Mouse (Mus musculus) embryonic facial prominence, embryonic 12.5 days (tissue): ENCODE data around the gene Rftn1. TPM values are rescaled to one million over a fixed set of nuclear protein-coding genes. Genes with fewer than 3 reads are reported as not detected.

ENCODE experiments used
- ATAC-seq: fragments of 200-750 bp; cut with Nextera tagmentation; 2 replicates; pipeline ENCODE4 v1.8.0; 2017; ENCODE audit not compliant: insufficient number of reproducible peaks, insufficient read depth, low FRiP score, low TSS enrichment
- H3K27ac ChIP-seq: fragments of 300-500 bp; sonication (generic); 2 replicates; pipeline ENCODE4 v1.5.1; 2016; ENCODE audit warnings: mild to moderate bottlenecking
- H3K27me3 ChIP-seq: fragments of 300-500 bp; sonication (generic); 2 replicates; pipeline ENCODE4 v1.6.1; 2016; ENCODE audit warnings: mild to moderate bottlenecking, moderate library complexity
- H3K36me3 ChIP-seq: fragments of 300-500 bp; sonication (generic); 2 replicates; pipeline ENCODE4 v1.6.1; 2016; ENCODE audit warnings: mild to moderate bottlenecking
- H3K4me1 ChIP-seq: fragments of 300-500 bp; sonication (generic); 2 replicates; pipeline ENCODE4 v1.6.1; 2016
- H3K4me2 ChIP-seq: fragments of 300-500 bp; sonication (generic); replicated peaks from 2 replicates; pipeline ENCODE4 v1.6.1; 2016; ENCODE audit warnings: mild to moderate bottlenecking, moderate library complexity
- H3K4me3 ChIP-seq: fragments of 300-500 bp; sonication (generic); 2 replicates; pipeline ENCODE4 v1.5.1; 2016; ENCODE audit warnings: mild to moderate bottlenecking
- H3K9ac ChIP-seq: fragments of 300-500 bp; sonication (generic); 2 replicates; pipeline ENCODE4 v1.6.1; 2016; ENCODE audit warnings: mild to moderate bottlenecking, moderate library complexity
- H3K9me3 ChIP-seq: fragments of 300-500 bp; sonication (generic); 2 replicates; pipeline ENCODE4 v1.6.1; 2016; ENCODE audit warnings: mild to moderate bottlenecking, moderate library complexity
- WGBS: fragments of 180-500 bp; shearing (Covaris S2); methylation state at CpG from one replicate; pipeline ENCODE4 v1.1.7; 2016; 5-methylcytosine and 5-hydroxymethylcytosine counted together
- polyA plus RNA-seq: library from polyadenylated mRNA; unstranded; fragments of >200 nt; fragmentation: Nextera tagmentation; extraction: Ambion mirVana; gene quantifications from 2 replicates; pipeline ENCODE4 v1.2.1, GENCODE M21; 2016

Gene Rftn1
- polyA plus RNA-seq, 1 experiment from 2014 or later: 12.1 TPM

DNA sequence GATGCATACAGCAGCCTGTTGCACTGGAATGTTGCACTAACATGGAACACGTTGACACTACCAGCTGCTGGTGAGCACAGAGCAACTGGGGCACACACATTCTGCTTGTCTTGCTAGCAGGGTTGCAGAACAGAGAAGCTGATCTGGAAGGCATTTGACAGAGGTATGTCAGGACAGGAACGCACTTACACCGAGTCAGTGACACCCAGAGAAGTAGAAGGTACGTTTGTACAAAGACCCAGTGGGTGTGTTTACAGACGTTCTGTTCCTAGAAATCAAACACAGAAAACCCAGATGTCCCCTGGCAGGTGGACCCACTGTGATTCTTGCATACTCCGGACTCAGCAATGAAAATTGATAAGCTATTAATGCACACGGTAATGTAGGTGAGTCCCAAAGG lies 215.0 kb downstream of the Rftn1 start:
- Histone ChIP-seq H3K27ac (no peak overlapping the region), H3K36me3 (no peaks in the 10 kb centered on the region), H3K9me3 (no peaks in the 10 kb centered on the region), H3K9ac (no peak overlapping the region), H3K27me3 (no peaks in the 10 kb centered on the region), H3K4me3 (no peak overlapping the region), H3K4me1 (no peaks in the 10 kb centered on the region), H3K4me2 (no peak overlapping the region)
- ATAC-seq: no peak
- 70% methylated on average over 7 of the region's 7 CpGs for WGBS

- ATAC-seq: no peak
- Histone ChIP-seq H3K4me2 (no peak overlapping the region), H3K9me3 (no peaks in the 10 kb centered on the region), H3K27me3 (no peaks in the 10 kb centered on the region), H3K4me3 (no peak overlapping the region), H3K4me1 (no peaks in the 10 kb centered on the region), H3K27ac (no peak overlapping the region), H3K36me3 (no peaks in the 10 kb centered on the region), H3K9ac (no peak overlapping the region)
- WGBS: 83% methylated on average over 6 of the region's 6 CpGs
These were observed 215.5 kb downstream of the Rftn1 start for GRCm38 (mm10) chr17:49974996-49975395.

- H3K9me3 ChIP-seq: no peaks in the 10 kb centered on the region
- no peaks in the 10 kb centered on the region for H3K27me3 ChIP-seq
- WGBS: 88% methylated on average over 1 of the region's 1 CpGs
- H3K4me3 ChIP-seq: no peak overlapping the region
- H3K9ac ChIP-seq: no peak overlapping the region
- no peaks in the 10 kb centered on the region for H3K4me1 ChIP-seq
- no peak overlapping the region for H3K27ac ChIP-seq
- no peaks in the 10 kb centered on the region for H3K36me3 ChIP-seq
- no peak for ATAC-seq
- H3K4me2 ChIP-seq: no peak overlapping the region
These were observed 218.3 kb downstream of the Rftn1 start for GRCm38 (mm10) chr17:49972164-49972563.

DNA sequence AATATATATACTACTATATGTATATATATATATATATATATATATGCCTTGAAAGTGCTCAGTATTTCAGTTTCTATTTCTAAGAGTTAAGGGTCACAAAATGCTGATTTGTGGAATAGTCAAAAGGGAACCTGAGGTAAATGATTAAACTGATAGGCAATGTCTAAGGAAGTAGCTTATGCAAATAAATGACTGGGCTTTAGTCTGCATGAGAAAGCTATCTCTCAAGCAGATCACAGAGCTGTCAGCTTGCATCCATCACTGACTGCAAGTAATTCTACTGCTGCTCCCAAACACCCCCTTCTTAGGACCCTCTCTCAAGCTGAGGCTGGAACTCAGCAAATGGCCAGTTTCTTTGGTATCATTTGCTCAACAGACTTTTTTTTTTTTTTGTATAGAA lies 219.4 kb downstream of the Rftn1 start:
- no peaks in the 10 kb centered on the region for H3K9me3 ChIP-seq
- H3K36me3 ChIP-seq: no peaks in the 10 kb centered on the region
- no peaks in the 10 kb centered on the region for H3K27me3 ChIP-seq
- H3K4me2 ChIP-seq: no peak overlapping the region
- H3K4me1 ChIP-seq: no peaks in the 10 kb centered on the region
- no peak overlapping the region for H3K27ac ChIP-seq
- no peak overlapping the region for H3K4me3 ChIP-seq
- H3K9ac ChIP-seq: no peak overlapping the region
- no peak for ATAC-seq

DNA sequence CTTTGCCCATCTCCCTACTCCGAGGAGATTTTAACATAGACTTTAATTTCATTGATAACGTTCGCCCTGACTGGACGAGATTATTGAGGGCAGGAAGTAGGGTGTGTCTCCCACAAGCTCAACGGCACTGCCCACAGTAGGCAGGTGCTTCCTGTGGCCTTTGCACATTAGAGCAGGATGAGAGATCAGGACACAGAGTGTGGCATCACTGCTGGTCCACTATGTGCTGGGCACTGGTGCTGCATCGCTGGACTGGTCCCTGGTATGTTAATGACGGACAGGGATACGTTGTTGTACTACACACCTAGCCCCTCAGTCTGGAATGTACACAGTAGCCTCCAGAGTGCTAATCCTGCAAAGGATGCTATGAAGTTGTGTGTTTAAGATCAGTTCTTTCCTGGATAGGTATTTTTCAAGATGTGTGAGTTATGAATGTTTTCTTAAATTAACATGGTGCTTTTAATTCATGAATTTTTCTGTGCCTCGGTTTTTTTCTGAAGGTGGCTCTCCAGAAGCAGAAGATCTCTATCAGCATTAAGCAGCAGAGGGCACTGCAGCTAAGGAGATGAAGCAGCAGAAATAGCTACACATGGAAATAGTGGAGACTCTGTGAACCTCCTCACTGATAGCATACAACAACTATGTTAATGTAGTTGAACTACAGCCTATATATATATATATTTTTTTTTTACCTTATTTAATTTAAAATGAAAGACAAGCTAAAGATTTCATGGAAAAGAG lies 221.8 kb downstream of the Rftn1 start:
- H3K27me3 ChIP-seq: no peaks in the 10 kb centered on the region
- no peak overlapping the region for H3K9ac ChIP-seq
- H3K4me3 ChIP-seq: no peak overlapping the region
- no peak for ATAC-seq
- no peak overlapping the region for H3K27ac ChIP-seq
- H3K4me2 ChIP-seq: no peak overlapping the region
- WGBS: 76% methylated on average over 9 of the region's 9 CpGs
- H3K9me3 ChIP-seq: no peaks in the 10 kb centered on the region
- H3K4me1 ChIP-seq: no peaks in the 10 kb centered on the region
- H3K36me3 ChIP-seq: no peaks in the 10 kb centered on the region

- H3K27me3 ChIP-seq: no peaks in the 10 kb centered on the region
- ATAC-seq: no peak
- H3K27ac ChIP-seq: no peak overlapping the region
- no peak overlapping the region for H3K4me3 ChIP-seq
- H3K4me2 ChIP-seq: no peak overlapping the region
- no peaks in the 10 kb centered on the region for H3K9me3 ChIP-seq
- H3K9ac ChIP-seq: no peak overlapping the region
- H3K36me3 ChIP-seq: no peaks in the 10 kb centered on the region
- WGBS: 88% methylated on average over 17 of the region's 17 CpGs
- H3K4me1 ChIP-seq: no peaks in the 10 kb centered on the region
These were observed 224.4 kb downstream of the Rftn1 start for GRCm38 (mm10) chr17:49965846-49966762.

DNA sequence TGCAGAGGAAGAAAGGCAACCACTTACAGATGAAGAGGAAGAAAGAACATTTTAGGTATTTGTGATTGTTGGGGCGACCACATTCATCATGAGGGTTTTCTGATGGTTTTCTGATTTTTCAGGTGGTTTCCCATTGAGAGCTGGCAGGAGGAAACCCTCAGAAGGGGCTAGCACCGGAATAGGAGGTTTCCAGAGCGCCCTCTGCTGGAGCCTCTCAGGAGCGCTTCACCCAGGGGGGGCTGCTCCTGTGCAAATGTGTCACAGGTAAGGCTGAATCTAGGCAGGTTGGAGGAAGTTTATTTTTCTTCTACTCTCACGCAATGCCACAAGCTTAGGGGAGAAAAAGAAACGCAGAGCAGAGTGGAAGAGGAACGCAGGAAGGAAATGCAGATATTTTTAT lies 225.4 kb downstream of the Rftn1 start:
- H3K27me3 ChIP-seq: no peaks in the 10 kb centered on the region
- H3K9me3 ChIP-seq: no peaks in the 10 kb centered on the region
- H3K4me3 ChIP-seq: no peak overlapping the region
- H3K36me3 ChIP-seq: no peaks in the 10 kb centered on the region
- WGBS: 70% methylated on average over 7 of the region's 7 CpGs
- no peaks in the 10 kb centered on the region for H3K4me1 ChIP-seq
- no peak overlapping the region for H3K27ac ChIP-seq
- ATAC-seq: no peak
- no peak overlapping the region for H3K9ac ChIP-seq
- H3K4me2 ChIP-seq: no peak overlapping the region

DNA sequence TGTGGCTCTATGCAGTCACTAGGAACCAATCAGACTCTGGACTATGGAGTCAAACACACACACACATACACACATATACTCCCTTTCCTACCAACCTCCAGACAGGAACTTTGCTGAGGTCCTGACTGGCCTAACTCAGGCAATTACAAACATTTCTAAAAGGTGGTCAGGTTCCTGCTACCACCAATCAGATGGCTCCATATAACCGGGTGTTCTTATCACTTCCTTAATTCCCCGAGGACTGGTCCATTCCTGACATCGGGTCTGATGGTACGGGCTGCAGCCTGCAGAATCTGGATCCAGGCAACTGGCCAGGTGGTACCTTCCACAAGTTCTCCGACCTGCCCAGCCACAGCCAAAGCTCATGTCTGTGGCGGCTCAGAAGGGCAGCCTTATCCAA lies 226.0 kb downstream of the Rftn1 start:
- Histone ChIP-seq H3K9me3 (no peaks in the 10 kb centered on the region), H3K27ac (no peak overlapping the region), H3K27me3 (no peaks in the 10 kb centered on the region), H3K4me2 (no peak overlapping the region), H3K4me3 (no peak overlapping the region), H3K9ac (no peak overlapping the region), H3K4me1 (no peaks in the 10 kb centered on the region), H3K36me3 (no peaks in the 10 kb centered on the region)
- 89% methylated on average over 6 of the region's 6 CpGs for WGBS
- no peak for ATAC-seq

GRCm38 (mm10) chr17:49959021-49959420 lies 231.5 kb downstream of the Rftn1 start:
- no peak overlapping the region for H3K9ac ChIP-seq
- H3K9me3 ChIP-seq: no peaks in the 10 kb centered on the region
- H3K36me3 ChIP-seq: no peaks in the 10 kb centered on the region
- no peak for ATAC-seq
- H3K4me2 ChIP-seq: no peak overlapping the region
- H3K27ac ChIP-seq: no peak overlapping the region
- H3K4me1 ChIP-seq: no peaks in the 10 kb centered on the region
- H3K4me3 ChIP-seq: no peak overlapping the region
- no peaks in the 10 kb centered on the region for H3K27me3 ChIP-seq

- 49% methylated on average over 22 of the region's 22 CpGs for WGBS
- ATAC-seq: no peak
- H3K4me2 ChIP-seq: peak overlapping the region; percentile 38
- no peak overlapping the region for H3K27ac ChIP-seq
- no peaks in the 10 kb centered on the region for H3K27me3 ChIP-seq
- H3K4me1 ChIP-seq: peaks cover 6% of the 10 kb centered on the region; the same call in 1 of the 2 replicates
- no peaks in the 10 kb centered on the region for H3K9me3 ChIP-seq
- no peak overlapping the region for H3K9ac ChIP-seq
- H3K36me3 ChIP-seq: no peaks in the 10 kb centered on the region
- peak overlapping the region; percentile 9; the same call in 1 of the 2 replicates for H3K4me3 ChIP-seq
These were observed 238.4 kb downstream of the Rftn1 start for GRCm38 (mm10) chr17:49951856-49952607.

GRCm38 (mm10) chr17:49951491-49951855 lies 239.0 kb downstream of the Rftn1 start:
- 8% methylated on average over 7 of the region's 7 CpGs for WGBS
- Histone ChIP-seq H3K4me3 (peak overlapping the region; percentile 9; the same call in 1 of the 2 replicates), H3K9ac (no peak overlapping the region), H3K9me3 (no peaks in the 10 kb centered on the region), H3K36me3 (no peaks in the 10 kb centered on the region), H3K4me1 (peaks cover 6% of the 10 kb centered on the region; the same call in 1 of the 2 replicates), H3K27me3 (no peaks in the 10 kb centered on the region), H3K4me2 (peak overlapping the region; percentile 38), H3K27ac (no peak overlapping the region)
- ATAC-seq: no peak
